Mouse (Mus musculus): ENCODE results near the gene Tubgcp2.

Gene Tubgcp2

DNA sequence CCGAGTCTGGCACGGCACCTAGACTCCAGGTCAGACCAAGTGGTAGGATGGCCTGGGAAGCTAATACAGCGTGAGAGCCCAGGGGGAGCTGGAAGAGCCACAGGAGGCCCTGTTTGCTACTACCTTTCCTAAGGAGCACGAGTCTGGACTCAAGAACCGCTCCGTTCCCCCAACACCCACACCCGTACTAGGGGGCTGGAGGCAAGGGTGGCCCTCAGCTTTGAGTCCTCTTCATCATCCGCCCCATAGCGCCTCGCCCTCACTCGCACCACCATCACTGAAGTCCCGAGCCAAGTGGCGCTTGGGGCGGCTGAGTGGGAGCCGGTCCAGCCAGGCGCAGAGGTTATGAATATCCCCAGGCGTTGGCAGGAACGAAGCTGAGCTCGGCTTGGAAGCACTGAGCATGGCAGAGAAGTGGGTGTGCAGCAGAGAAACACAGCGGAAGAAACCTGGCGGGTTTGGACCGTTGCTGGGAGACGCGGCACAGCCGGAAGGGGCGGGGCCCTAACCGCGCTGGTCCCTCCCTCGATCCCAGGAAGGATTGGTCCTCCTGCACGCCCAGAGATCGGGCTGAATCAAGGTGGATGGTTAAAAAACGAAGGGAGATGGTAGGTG, 58.1 kb downstream of the Tubgcp2 start, which contains the start of gene 6430531B16Rik:
TSS of gene 6430531B16Rik (minus strand) at position 478 of the 615 bp plus-strand sequence.
- DNase-seq: peak; percentile 75

DNA sequence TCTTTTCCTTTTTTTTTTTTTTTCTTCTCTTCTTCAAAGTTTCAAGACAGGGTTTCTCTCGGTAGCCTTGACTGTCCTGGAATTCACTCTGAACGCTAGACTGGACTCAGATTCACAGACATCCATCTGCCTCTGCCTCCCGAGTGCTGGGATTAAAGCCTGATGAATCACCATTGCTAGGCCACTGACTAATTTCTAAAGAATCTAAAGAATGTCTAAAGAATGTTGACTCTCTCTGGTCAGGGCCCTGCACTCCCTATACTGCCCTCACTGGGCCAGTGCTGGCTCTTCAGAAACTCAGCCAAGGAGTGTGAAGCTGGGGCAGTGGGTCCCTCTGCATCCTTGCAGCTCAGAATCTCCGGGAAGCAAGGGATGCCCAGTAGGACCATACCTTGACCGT, 61.0 kb downstream of the Tubgcp2 start:
- DNase-seq: no peak

DNA sequence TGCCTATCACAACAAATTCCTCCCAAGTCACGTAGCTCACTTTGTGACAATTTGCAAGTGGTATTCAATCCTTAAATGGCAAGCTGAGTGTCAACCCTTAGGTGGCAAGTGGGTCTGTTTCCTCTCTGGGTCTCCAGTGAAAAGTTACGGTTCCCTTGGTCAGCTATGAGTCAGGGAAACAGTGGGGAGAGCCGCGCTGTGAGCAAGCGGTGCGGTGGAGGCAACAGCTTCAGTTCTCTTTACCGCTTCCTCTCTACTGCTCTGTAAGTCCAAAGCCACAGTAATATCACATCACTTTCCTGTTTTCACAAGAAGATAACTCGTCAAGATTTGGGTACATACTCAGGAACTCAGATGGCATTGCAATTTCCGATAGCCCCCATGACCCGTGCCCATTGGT, 62.2 kb downstream of the Tubgcp2 start:
- DNase-seq: no peak

DNA sequence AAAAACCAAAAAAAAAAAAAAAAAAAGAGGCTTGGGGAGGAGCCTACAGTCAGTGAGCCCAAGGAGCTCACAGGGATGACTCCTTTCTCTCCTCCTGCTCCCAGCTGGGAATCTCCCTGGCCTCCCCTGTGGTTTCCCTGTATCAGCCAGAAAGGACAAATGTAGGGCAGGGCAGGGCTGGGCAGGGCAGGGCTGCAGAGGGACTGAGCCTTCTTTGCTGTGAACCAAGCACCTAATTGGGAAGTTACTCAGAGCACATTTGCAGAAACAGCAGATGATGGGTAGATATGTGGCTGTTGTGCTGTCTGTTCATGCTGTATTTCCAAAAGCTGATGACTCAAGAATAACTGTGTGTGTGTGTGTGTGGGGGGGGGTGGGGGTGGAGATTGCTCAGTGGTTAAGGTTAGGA, 63.5 kb downstream of the Tubgcp2 start:
- DNase-seq: no peak

DNA sequence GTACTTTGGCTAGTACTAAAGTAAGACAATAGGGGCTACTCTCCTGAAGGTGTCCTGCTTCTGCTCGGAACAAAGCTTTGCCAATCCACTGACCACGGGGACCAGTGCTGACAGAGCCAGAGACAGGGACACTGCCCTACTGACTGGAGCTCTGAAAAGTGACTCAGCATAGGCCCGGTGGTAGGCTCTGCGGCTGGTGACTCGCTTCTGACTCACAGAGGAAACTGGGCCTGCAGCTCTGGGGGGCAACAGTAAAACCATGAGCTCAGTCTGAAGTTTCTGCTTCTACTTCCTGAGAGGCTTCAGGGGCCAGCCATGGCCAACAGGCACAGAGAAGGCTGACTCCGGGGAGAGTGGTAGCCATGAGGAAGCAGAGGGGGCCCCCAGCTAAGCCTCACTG, 65.0 kb downstream of the Tubgcp2 start:
- DNase-seq: no peak

DNA sequence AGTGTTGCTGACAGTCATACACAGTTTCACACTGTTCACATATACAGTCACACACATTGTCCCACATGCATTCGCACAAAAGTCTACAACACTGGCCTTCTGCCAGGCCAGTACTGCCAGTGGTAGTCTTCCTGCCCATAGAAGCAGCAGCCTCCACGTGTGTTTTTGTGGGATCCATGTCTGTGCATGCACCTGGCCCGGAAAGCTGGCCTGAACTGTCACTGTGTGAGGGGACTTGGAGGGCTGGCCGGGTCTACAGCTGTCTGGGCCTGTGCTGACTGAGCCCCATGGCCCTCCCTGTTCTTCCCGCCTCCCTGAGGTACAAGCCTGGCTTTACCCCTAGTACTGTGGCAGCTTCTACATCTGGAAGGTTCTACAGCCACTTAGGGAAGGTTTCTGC, 65.5 kb downstream of the Tubgcp2 start:
- no peak for DNase-seq

DNA sequence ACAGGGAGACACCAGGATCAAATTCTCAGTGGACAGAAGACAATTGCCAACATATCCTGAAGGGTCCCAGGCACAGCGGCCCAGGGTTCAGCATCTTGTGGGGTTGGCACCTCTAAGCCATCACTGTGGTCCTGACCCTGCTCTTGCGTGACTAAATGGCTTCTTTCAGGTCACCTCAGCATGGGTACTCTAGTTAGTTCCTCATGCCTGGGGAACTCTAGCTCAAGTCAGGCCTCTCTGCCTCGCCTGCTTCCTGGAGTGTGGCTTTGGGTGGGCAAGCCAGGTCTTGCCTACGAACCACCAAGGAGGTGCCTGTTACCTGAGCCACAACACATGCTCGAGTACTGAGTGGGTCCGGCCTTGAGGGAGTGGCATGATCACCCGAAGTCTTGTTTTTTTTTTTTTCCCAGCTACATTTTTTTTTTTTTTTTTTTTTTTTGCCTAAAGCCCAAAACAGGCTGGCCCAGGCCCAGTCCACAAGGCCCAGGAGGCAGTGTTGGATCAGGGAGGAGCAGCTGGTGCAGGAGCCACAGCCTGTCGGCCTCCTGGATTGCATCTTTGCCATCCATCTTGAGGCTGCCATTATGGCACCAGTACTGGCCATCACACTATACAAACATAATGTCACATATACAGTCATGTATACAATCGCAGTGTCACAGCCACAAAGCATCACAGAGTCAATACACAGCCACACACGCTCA, 66.1 kb downstream of the Tubgcp2 start:
- no peak for DNase-seq

DNA sequence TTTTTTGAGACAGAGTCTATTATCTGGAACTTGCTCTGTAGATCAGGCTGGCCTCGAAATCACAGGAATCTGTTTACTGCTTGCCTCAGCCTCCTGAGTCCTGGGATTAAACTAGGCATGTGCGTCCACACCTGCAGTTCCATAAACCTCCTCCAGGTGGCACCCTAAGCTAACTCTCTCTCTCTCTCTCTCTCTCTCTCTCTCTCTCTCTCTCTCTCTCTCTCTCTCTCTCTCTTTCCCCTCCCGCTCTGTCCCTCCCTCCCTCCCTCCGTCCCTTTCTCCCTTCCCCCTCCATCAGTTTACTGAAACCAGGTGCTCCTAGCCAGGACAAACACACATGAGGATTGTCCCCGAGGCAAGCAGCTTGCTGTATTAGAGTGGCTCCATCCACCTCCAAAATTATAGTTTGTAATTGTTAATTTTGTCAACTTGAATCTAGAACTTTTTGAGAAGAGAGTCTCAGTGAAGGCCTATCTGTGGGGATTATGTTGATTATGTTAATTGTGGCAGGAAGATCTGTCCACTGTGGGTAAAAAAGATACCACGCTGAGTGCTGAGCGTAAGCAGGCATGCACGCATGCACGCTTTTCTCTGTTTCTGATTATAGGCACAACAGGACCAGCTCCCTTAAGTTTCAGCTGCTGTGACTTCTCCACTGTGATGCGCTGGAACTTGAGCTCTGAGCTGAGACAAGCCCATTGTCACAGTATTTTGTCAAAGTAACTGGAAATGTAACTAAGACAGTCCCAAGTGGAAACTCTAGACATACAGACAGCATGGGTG, 66.9 kb downstream of the Tubgcp2 start:
- DNase-seq: peak; percentile 83

DNA sequence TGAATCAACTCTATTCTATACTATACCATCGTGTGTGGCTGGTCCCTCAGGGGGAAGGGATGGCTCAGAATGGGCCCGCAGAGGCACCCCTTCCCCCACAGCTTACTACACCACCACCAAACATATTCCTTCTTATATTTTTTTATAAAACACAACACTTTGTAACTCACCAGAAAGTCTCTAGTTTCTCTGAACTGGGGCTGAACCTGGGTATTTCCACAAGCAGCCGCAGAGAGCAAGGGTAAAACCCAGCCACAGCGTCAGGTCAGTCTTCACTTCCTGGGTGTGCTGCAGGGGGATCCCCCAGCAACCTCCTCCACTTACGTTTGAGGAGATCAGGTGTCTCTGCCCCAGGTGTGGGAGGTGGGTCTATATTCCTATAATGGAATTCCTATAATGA, 68.0 kb downstream of the Tubgcp2 start:
- DNase-seq: no peak

DNA sequence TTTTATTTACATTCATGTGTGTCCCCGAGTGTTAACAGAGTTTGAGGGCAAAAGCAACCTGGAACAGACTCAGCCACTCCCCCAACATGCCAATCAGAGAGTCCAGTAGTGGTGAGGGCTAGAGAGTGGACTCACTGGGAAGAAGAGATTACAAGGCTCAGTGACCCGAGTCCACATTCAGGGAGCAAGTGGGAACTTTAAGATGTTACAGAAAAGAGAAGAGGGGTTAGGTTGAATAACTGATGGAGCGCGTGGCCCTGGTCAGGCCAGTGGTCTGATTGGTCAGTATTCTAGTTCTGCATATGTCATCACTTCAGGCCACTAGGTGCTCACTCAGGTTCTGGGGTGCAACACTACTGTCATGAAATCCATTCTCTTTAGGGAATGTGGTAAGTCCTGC, 69.3 kb downstream of the Tubgcp2 start:
- DNase-seq: no peak

DNA sequence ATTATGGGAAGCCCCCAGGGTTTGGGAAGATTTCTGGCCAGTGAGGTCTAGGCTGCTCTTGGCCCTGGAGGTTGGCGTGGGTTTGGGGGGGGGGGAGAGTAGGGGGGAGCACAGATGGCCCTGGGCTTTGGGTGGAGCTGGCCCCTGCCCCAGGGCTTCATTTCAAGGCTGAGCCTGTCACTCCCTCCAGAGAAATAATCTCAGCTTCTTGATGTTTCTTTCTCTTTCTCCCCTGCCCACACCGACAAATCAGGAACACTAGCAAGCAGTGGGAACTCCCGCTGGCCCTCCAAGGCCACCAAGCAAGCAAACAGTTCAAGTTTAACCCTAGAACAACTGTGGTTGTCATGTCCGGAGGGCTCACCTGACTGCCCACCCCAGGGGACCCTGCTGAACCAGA, 72.7 kb downstream of the Tubgcp2 start:
- DNase-seq: no peak

DNA sequence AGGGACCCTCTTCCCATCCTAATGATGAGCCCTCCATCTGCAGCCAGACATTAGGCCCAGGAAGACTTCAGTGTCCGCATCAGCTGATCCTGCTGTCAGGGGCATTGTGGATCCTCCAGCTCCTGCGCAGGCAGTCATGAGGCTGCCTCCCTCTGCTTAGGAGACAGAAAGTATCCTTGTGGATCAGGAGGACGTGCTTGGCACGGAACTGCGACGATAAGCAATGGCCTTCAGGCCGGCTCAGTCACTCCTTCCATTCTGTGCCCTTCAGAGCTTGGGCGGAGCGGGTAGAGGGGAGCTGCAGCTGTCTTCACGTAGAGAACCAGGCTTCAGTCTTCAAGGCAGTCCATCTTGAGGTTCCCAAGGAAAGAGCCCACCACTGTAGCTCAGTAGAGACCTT, 75.3 kb downstream of the Tubgcp2 start:
- DNase-seq: no peak

DNA sequence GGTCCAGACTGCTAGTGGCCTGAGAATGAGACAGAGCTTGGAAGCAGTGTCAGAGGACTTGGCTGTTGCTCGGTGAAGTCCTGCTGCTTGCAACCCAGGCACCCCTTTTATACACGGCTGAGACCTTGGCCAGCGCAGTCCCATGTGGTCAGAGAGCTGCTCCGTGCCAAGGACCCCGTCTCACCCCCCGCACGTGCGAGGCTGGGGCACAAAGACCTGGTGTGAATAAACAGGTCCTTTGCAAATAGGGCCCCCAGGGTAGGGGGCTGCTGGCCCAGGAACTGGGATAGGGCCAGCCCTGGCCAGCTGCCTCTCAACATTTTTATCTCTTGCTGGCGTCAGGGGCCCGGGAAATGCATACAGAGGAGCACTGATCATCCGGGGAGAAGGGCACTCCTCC, 78.5 kb downstream of the Tubgcp2 start:
- DNase-seq: no peak

DNA sequence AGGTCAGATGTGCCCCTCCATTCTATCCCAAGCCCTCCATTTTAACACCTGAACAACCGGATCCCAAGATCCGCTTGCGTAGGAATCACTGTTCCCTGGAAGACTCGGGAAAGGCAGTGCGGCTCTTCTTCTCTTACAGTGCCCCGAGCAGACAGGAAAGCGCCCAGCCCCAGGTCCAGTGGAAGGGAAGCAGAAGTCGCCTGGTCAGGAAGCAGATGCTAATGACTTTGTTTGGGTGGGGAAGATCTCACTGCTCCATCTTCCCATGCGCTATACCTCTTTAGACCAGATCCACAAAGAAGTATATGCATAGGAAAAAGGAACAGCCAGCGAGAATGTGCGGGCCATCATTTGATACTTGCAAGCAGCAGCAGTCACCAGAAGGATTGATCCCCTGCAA, 79.0 kb downstream of the Tubgcp2 start:
- no peak for DNase-seq

DNA sequence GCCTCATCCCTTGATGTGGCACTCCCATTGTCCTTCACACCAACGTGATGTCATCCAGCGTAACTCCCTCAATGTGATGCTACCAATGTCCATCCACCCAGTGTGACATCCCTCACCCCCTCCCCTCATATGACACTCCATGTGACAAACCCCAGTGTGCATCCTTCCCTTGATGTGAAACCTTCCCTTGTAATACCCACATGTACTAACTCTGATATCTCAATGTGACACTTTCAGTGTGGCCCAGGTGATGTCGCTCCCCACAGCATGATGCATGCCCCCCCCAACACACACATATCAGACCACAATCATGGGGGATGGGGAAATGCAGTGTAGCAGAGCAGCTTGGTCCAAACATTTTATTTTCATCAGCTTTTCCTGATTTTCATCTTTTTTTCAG, 79.8 kb downstream of the Tubgcp2 start:
- no peak for DNase-seq

DNA sequence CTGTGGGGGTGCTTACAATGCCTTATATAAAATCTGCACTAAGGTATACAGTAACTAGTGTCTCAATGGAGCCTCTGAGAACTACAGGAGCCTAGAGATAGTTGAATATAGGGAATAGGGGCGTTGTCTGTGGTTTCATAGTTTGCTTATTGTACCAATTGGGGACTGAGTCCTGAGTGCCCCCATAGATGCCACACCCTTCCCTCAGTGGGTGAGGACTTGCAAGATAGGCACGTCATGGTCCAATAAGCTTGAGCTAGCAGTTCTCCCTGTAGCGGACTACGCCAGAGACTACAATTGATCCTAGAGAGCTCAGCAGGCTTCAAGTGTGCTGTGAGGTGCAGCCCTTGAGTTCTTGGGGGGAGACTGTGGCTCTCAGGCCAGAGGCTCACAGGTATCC, 81.0 kb downstream of the Tubgcp2 start:
- DNase-seq: no peak

DNA sequence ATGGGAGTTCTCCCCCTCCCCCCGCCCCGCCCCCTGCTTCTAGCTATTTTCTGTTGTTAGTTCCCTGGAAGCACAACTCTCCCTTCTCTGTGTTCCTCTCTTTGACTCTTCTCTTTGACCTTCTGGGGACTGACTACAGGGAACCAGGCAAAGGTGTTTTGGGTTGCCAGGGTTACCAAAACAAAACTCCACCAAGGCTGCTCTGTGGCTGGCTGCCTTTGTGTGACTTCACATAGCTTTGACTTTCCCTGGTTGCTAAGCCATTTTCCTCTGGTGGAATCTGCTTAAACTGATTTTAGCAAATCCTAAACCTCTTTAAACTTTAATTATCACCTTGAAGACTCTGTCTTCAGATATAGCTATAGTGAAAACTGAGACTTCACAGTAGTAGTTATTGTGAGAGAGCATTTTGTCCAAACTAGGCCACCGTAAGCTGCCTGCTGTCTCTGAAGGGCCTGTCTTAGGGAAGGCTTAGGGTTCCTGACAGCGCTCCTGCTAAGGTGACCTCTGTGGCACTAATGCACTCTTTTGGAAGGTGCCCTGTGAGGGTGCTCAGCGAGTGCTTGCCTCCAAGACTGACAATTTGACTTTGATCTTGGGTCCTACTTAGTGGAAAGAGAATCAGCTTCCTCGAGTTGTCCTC, 84.4 kb downstream of the Tubgcp2 start:
- no peak for DNase-seq

DNA sequence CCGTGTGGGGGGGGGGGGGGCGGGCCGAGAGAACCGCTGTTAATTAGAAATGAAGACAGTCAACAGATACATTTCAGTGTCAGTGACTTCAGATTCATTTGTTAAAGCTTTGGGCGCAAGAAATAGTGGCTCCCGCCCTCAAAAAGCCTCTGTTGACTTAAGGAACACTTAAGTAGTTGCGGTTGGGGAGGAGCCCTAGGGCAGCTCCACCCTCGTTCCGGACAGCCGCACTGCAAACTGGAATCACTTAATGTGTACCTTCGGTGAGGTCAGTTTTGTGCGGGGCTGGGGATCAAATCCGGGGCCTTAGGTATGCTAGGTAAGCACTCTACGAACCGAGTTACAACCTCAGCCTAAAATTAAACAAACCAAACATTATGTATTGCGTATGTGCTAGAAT, 85.4 kb downstream of the Tubgcp2 start:
- DNase-seq: peak; percentile 37

DNA sequence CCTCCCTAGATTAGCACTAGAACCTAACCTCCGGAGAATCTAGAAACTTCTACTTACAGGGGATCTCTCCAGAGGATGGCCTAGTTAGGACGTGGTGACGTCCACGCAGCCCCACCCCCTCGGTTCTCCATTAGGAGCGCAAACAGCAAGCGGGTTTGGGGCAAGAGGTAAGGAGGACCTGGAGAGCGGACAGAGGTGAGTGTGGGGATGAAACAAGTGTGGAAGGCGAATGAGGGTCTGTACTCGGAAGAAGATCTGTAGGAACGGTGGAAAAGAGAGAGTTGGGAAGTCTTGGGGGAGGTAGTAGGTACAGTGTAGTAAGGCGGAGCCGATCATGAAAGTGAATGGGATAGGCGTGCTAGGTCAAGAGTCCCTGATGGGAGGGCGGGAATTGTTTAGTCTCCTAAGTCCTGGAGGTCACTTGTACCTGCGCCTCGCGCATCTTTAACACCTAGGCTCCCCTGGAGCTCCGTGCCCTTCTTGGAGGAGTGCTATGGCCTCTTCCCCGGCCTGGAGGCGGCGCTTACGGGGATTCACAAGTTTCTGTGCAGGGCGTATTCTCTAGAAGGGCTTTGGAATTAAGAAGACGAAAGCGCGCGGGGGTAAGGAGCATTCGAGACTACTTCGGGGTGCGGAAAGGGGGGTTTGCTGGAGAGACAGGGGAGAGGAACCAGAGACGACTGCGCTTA, 86.0 kb downstream of the Tubgcp2 start:
- DNase-seq: peak; percentile 46

DNA sequence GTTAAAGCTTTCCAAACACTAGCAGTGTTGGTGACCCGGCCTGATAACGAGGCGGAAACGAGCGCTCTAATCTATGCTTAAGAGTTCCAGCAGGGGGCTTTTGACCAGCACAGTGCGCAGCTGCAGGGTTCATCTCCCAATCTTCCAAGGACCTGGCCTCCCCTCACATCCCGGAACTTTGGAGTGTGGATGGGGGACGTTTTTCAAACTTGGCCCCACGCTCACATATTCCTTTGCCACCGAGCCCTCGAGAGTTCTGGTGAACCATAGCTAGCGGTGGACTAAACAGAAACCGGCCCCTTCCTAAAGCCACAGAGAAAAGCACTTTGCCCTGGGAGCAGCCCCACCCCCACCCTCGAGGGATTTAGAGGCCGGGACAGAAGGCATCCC, 86.6 kb downstream of the Tubgcp2 start:
- peak; percentile 61 for DNase-seq

DNA sequence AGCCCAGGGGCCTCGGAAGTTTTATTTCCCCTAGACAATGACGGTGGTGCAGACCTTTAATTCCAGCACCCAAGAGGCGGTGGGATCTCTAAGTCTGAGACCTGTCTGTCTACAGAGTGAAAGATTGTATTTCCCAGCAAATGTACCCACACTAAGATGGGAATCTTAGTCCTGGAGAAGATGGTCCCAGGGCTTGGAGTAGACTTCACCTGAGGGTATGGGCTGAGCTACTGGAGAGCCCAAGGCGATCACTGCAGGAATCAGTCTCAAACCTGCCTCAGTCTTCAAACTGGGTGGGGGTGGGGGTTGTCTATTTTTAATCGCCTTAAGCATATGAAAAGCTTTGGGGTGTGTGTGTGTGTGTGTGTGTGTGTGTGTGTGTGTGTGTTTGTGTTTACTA, 90.4 kb downstream of the Tubgcp2 start:
- DNase-seq: no peak
